Mouse (Mus musculus) CD8-positive naive resting alpha-beta T cell, adult 57 days (primary cell): ENCODE results near the gene Tmem215. TPM values are rescaled to one million over a fixed set of nuclear protein-coding genes. Genes with fewer than 3 reads are reported as not detected.

Experiments
- total RNA-seq: library from RNA; stranded (reverse); gene quantifications from one replicate; pipeline ENCODE4 v1.2.4, GENCODE M21; 2023

Tmem215 gene
- not detected for total RNA-seq

DNA sequence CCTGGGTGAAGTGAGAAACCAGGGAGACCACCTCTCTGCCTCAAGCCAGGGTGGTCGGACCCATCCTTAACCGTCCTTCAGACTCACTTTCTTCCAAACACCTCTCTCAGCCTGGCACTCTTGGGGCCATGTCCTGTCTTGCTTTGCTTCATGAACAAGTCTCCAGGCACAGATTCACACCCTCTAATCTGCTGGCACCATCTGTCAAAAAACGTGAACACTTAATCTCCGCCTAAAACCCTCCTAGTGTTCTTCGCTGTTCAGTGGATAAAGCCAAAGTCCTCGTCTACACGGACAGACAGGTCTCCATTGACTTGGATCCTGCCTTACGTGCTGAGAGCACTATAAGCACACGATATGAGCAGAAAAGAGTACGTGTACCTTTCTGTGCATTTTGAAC lies at the start of gene Tmem215:
TSS of gene Tmem215 (plus strand) at position 301 of the 400 bp plus-strand sequence.

Other genes with a start within 250 kb of the Tmem215 start
- 87.2 TPM for gene Ddx58, start 232.4 kb upstream of the Tmem215 start, total RNA-seq
- gene Smim27, start 202.6 kb upstream of the Tmem215 start, total RNA-seq, result 29.6 TPM
- 31.5 TPM for gene Topors, start 202.3 kb upstream of the Tmem215 start, total RNA-seq
- gene Ndufb6, start 192.8 kb upstream of the Tmem215 start, total RNA-seq, result 32.9 TPM
- 25.0 TPM for gene Aptx, start 231.0 kb downstream of the Tmem215 start, total RNA-seq
- 574 TPM for gene Dnaja1, start 250.0 kb downstream of the Tmem215 start, total RNA-seq